Mouse (Mus musculus): Measurements from ENCODE around the gene Mgat4b. TPM values are rescaled to one million over a fixed set of nuclear protein-coding genes. Genes with fewer than 3 reads are reported as not detected.

The Mgat4b gene
- polyA plus RNA-seq, 1 experiment from 2014 or later = 56.0 TPM

- H3K4me2 ChIP-seq (replicated peaks) = no peak overlapping the region
- peaks cover 19% of the 10 kb centered on the region for H3K36me3 ChIP-seq (replicated peaks; ENCODE audit: control insufficient read depth, insufficient read depth)
- H3K27ac ChIP-seq = no peak overlapping the region
- no peaks in the 10 kb centered on the region for H3K9me3 ChIP-seq (ENCODE audit: control insufficient read depth, low read length)
- no peak overlapping the region for H3K9ac ChIP-seq
- no peaks in the 10 kb centered on the region for H3K27me3 ChIP-seq (ENCODE audit: control insufficient read depth, insufficient read depth, low read length)
- no peaks in the 10 kb centered on the region for H3K4me1 ChIP-seq (replicated peaks; ENCODE audit: control insufficient read depth, insufficient read depth, low read length)
- 100% methylated on average over 1 of the region's 1 CpGs for WGBS
- DNase-seq (ENCODE audit: low spot score) = no peak
- no peak overlapping the region for H3K4me3 ChIP-seq (replicated peaks; ENCODE audit: low read length)
- ATAC-seq (ENCODE audit: low FRiP score) = no peak
Observed at GRCm38 (mm10) chr11:50269885-50270284, 59.2 kb downstream of the Mgat4b start.

- no peaks in the 10 kb centered on the region for H3K4me1 ChIP-seq (replicated peaks; ENCODE audit: control insufficient read depth, insufficient read depth, low read length)
- DNase-seq (ENCODE audit: low spot score) (no peak), ATAC-seq (ENCODE audit: low FRiP score) (no peak)
- H3K27me3 ChIP-seq (ENCODE audit: control insufficient read depth, insufficient read depth, low read length) = no peaks in the 10 kb centered on the region
- no peak overlapping the region for H3K4me2 ChIP-seq (replicated peaks)
- H3K4me3 ChIP-seq (replicated peaks; ENCODE audit: low read length) = no peak overlapping the region
- no peaks in the 10 kb centered on the region for H3K9me3 ChIP-seq (ENCODE audit: control insufficient read depth, low read length)
- 0 out of 2 replicates have a peak, but pooled peaks cover 5% of the 10 kb centered on the region for H3K36me3 ChIP-seq (replicated peaks; ENCODE audit: control insufficient read depth, insufficient read depth)
- H3K27ac ChIP-seq = no peak overlapping the region
- 85% methylated on average over 2 of the region's 2 CpGs for WGBS
- H3K9ac ChIP-seq = no peak overlapping the region
Observed at GRCm38 (mm10) chr11:50272819-50273218, 62.1 kb downstream of the Mgat4b start.

GRCm38 (mm10) chr11:50275077-50275476, 64.4 kb downstream of the Mgat4b start:
- no peak for ATAC-seq (ENCODE audit: low FRiP score)
- 97% methylated on average over 2 of the region's 2 CpGs for WGBS

GRCm38 (mm10) chr11:50275568-50276151, 65.0 kb downstream of the Mgat4b start:
- no peaks in the 10 kb centered on the region for H3K27me3 ChIP-seq (ENCODE audit: control insufficient read depth, insufficient read depth, low read length)
- H3K4me1 ChIP-seq (replicated peaks; ENCODE audit: control insufficient read depth, insufficient read depth, low read length) = no peaks in the 10 kb centered on the region
- H3K4me3 ChIP-seq (replicated peaks; ENCODE audit: low read length) = no peak overlapping the region
- H3K27ac ChIP-seq = no peak overlapping the region
- H3K9ac ChIP-seq = no peak overlapping the region
- no peak overlapping the region for H3K4me2 ChIP-seq (replicated peaks)
- 93% methylated on average over 5 of the region's 5 CpGs for WGBS
- ATAC-seq (ENCODE audit: low FRiP score) (no peak), DNase-seq (ENCODE audit: low spot score) (no peak)
- H3K36me3 ChIP-seq (replicated peaks; ENCODE audit: control insufficient read depth, insufficient read depth) = 0 out of 2 replicates have a peak, but pooled peaks cover 6% of the 10 kb centered on the region
- no peaks in the 10 kb centered on the region for H3K9me3 ChIP-seq (ENCODE audit: control insufficient read depth, low read length)

More at GRCm38 (mm10) chr11:50275077-50275476, 64.4 kb downstream of the Mgat4b start:
- Histone ChIP-seq H3K36me3 (replicated peaks; ENCODE audit: control insufficient read depth, insufficient read depth) (0 out of 2 replicates have a peak, but pooled peaks cover 5% of the 10 kb centered on the region), H3K4me2 (replicated peaks) (no peak overlapping the region), H3K4me1 (replicated peaks; ENCODE audit: control insufficient read depth, insufficient read depth, low read length) (no peaks in the 10 kb centered on the region), H3K9me3 (ENCODE audit: control insufficient read depth, low read length) (no peaks in the 10 kb centered on the region), H3K27ac (no peak overlapping the region), H3K9ac (no peak overlapping the region), H3K4me3 (replicated peaks; ENCODE audit: low read length) (no peak overlapping the region), H3K27me3 (ENCODE audit: control insufficient read depth, insufficient read depth, low read length) (no peaks in the 10 kb centered on the region)
- DNase-seq (ENCODE audit: low spot score) = no peak

- Histone ChIP-seq H3K9me3 (ENCODE audit: control insufficient read depth, low read length) (no peaks in the 10 kb centered on the region), H3K9ac (no peak overlapping the region), H3K4me1 (replicated peaks; ENCODE audit: control insufficient read depth, insufficient read depth, low read length) (no peaks in the 10 kb centered on the region), H3K27me3 (ENCODE audit: control insufficient read depth, insufficient read depth, low read length) (no peaks in the 10 kb centered on the region), H3K36me3 (replicated peaks; ENCODE audit: control insufficient read depth, insufficient read depth) (0 out of 2 replicates have a peak, but pooled peaks cover 12% of the 10 kb centered on the region), H3K4me2 (replicated peaks) (no peak overlapping the region), H3K4me3 (replicated peaks; ENCODE audit: low read length) (no peak overlapping the region), H3K27ac (no peak overlapping the region)
- ATAC-seq (ENCODE audit: low FRiP score) (no peak), DNase-seq (ENCODE audit: low spot score) (no peak)
Observed at GRCm38 (mm10) chr11:50277025-50277424, 66.3 kb downstream of the Mgat4b start.

- no peak overlapping the region for H3K4me3 ChIP-seq (replicated peaks; ENCODE audit: low read length)
- ATAC-seq (ENCODE audit: low FRiP score) (no peak), DNase-seq (ENCODE audit: low spot score) (no peak)
- H3K9me3 ChIP-seq (ENCODE audit: control insufficient read depth, low read length) = no peaks in the 10 kb centered on the region
- no peaks in the 10 kb centered on the region for H3K27me3 ChIP-seq (ENCODE audit: control insufficient read depth, insufficient read depth, low read length)
- H3K27ac ChIP-seq = no peak overlapping the region
- H3K4me2 ChIP-seq (replicated peaks) = no peak overlapping the region
- 92% methylated on average over 6 of the region's 6 CpGs for WGBS
- no peak overlapping the region for H3K9ac ChIP-seq
- no peaks in the 10 kb centered on the region for H3K4me1 ChIP-seq (replicated peaks; ENCODE audit: control insufficient read depth, insufficient read depth, low read length)
- 0 out of 2 replicates have a peak, but pooled peaks cover 12% of the 10 kb centered on the region for H3K36me3 ChIP-seq (replicated peaks; ENCODE audit: control insufficient read depth, insufficient read depth)
Observed at GRCm38 (mm10) chr11:50277706-50278105, 67.0 kb downstream of the Mgat4b start.

GRCm38 (mm10) chr11:50279005-50279404, 68.3 kb downstream of the Mgat4b start:
- Histone ChIP-seq H3K9me3 (ENCODE audit: control insufficient read depth, low read length) (no peaks in the 10 kb centered on the region), H3K36me3 (replicated peaks; ENCODE audit: control insufficient read depth, insufficient read depth) (peaks cover 17% of the 10 kb centered on the region; the same call in 1 of the 2 replicates), H3K9ac (no peak overlapping the region), H3K27ac (no peak overlapping the region), H3K4me2 (replicated peaks) (no peak overlapping the region), H3K4me1 (replicated peaks; ENCODE audit: control insufficient read depth, insufficient read depth, low read length) (no peaks in the 10 kb centered on the region), H3K4me3 (replicated peaks; ENCODE audit: low read length) (no peak overlapping the region), H3K27me3 (ENCODE audit: control insufficient read depth, insufficient read depth, low read length) (no peaks in the 10 kb centered on the region)
- DNase-seq (ENCODE audit: low spot score) = no peak
- WGBS = 97% methylated on average over 4 of the region's 4 CpGs
- ATAC-seq (ENCODE audit: low FRiP score) = no peak

- Histone ChIP-seq H3K4me1 (replicated peaks; ENCODE audit: control insufficient read depth, insufficient read depth, low read length) (no peaks in the 10 kb centered on the region), H3K27ac (no peak overlapping the region), H3K4me2 (replicated peaks) (no peak overlapping the region), H3K27me3 (ENCODE audit: control insufficient read depth, insufficient read depth, low read length) (no peaks in the 10 kb centered on the region), H3K9me3 (ENCODE audit: control insufficient read depth, low read length) (no peaks in the 10 kb centered on the region), H3K9ac (no peak overlapping the region), H3K4me3 (replicated peaks; ENCODE audit: low read length) (no peak overlapping the region), H3K36me3 (replicated peaks; ENCODE audit: control insufficient read depth, insufficient read depth) (peaks cover 17% of the 10 kb centered on the region; the same call in 1 of the 2 replicates)
- whole genome bisulfite sequencing = 69% methylated on average over 1 of the region's 1 CpGs
- ATAC-seq (ENCODE audit: low FRiP score) = no peak
- no peak for DNase-seq (ENCODE audit: low spot score)
Observed at GRCm38 (mm10) chr11:50280053-50280452, 69.4 kb downstream of the Mgat4b start.
